Mouse (Mus musculus): ENCODE measurements around the gene Gm13697.
A peak's percentile ranks its signal among the peaks of the same experiment; 100 is the strongest.
"Not testable (repeated sequence)": the region's sequence is repeated elsewhere in the genome, so short reads cannot be mapped to it uniquely, and the experiment has no call there.

The Gm13697 gene

DNA sequence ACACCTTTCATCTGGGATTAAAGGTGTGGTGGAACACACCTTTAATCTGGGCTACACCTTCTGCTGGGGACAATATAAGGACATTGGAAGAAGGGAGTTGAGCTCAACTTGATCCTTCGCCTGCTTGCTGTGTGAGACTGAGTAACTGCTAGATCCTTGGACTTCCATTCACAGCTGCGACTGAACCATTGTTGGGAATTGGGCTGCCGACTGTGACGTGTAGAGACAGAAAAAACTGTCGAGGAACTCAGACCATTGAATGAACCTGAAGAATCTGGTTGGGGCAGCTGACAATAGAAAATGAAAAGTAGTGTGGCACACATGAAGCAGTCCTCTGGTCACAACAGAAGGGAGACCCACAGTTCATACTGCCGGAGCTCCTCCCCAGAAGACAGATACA lies at the start of gene Gm13697:
Gene Gm13697 (plus strand): TSS at position 301 of the 400 bp plus-strand sequence.
- DNase-seq (ENCODE audit: low read depth, low spot score): not testable (repeated sequence)

GRCm38 (mm10) chr2:83940931-83941361 lies 43.6 kb upstream of the Gm13697 start, which contains the start of gene Zswim2:
Gene Zswim2, minus strand, starts transcription at chr2:83941228.
- peak; percentile 83 for DNase-seq (ENCODE audit: low read depth, low spot score)

- DNase-seq (ENCODE audit: low read depth, low spot score): no peak
These were observed 43.2 kb upstream of the Gm13697 start for GRCm38 (mm10) chr2:83941378-83941777.

DNA sequence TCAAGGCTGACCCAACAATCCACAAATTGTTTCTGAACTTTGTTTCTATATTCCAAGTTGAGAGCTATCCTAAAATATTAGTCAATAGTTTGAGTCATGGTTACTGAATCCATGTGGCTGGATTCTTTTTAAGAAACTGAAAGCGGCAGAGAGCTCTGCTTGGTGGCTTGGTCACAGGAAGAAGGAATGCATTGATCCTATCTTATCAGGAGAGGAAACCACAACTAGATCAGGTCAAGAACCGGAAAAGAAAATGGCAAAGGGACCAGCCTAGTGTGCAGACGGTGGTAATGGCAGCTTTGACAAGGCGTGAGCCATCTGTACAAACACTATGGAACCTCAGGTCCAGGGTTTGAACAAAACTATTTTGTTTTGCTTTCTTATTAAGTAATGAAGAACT lies 42.8 kb upstream of the Gm13697 start:
- DNase-seq (ENCODE audit: low read depth, low spot score): no peak

DNA sequence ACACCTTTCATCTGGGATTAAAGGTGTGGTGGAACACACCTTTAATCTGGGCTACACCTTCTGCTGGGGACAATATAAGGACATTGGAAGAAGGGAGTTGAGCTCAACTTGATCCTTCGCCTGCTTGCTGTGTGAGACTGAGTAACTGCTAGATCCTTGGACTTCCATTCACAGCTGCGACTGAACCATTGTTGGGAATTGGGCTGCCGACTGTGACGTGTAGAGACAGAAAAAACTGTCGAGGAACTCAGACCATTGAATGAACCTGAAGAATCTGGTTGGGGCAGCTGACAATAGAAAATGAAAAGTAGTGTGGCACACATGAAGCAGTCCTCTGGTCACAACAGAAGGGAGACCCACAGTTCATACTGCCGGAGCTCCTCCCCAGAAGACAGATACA lies 29.1 kb upstream of the Gm13697 start, which contains the start of gene Gm13698:
Gene Gm13698 (plus strand): TSS at position 301 of the 400 bp plus-strand sequence.
- not testable (repeated sequence) for DNase-seq (ENCODE audit: low read depth, low spot score)

DNA sequence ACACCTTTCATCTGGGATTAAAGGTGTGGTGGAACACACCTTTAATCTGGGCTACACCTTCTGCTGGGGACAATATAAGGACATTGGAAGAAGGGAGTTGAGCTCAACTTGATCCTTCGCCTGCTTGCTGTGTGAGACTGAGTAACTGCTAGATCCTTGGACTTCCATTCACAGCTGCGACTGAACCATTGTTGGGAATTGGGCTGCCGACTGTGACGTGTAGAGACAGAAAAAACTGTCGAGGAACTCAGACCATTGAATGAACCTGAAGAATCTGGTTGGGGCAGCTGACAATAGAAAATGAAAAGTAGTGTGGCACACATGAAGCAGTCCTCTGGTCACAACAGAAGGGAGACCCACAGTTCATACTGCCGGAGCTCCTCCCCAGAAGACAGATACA lies 23.3 kb upstream of the Gm13697 start, which contains the start of gene Gm13693:
Gene Gm13693 (plus strand): TSS at position 301 of the 400 bp plus-strand sequence.
- not testable (repeated sequence) for DNase-seq (ENCODE audit: low read depth, low spot score)

- DNase-seq (ENCODE audit: low read depth, low spot score): not testable (repeated sequence)
These were observed 17.5 kb upstream of the Gm13697 start, which contains the start of gene Gm13695 for GRCm38 (mm10) chr2:83967013-83967412. Gene Gm13695, plus strand, starts transcription at chr2:83967313.

DNA sequence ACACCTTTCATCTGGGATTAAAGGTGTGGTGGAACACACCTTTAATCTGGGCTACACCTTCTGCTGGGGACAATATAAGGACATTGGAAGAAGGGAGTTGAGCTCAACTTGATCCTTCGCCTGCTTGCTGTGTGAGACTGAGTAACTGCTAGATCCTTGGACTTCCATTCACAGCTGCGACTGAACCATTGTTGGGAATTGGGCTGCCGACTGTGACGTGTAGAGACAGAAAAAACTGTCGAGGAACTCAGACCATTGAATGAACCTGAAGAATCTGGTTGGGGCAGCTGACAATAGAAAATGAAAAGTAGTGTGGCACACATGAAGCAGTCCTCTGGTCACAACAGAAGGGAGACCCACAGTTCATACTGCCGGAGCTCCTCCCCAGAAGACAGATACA lies 11.7 kb upstream of the Gm13697 start, which contains the start of gene Gm13696:
Gene Gm13696 (plus strand): TSS at position 301 of the 400 bp plus-strand sequence.
- not testable (repeated sequence) for DNase-seq (ENCODE audit: low read depth, low spot score)

DNA sequence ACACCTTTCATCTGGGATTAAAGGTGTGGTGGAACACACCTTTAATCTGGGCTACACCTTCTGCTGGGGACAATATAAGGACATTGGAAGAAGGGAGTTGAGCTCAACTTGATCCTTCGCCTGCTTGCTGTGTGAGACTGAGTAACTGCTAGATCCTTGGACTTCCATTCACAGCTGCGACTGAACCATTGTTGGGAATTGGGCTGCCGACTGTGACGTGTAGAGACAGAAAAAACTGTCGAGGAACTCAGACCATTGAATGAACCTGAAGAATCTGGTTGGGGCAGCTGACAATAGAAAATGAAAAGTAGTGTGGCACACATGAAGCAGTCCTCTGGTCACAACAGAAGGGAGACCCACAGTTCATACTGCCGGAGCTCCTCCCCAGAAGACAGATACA lies 5.9 kb upstream of the Gm13697 start, which contains the start of gene Gm13694:
Gene Gm13694 (plus strand): TSS at position 301 of the 400 bp plus-strand sequence.
- not testable (repeated sequence) for DNase-seq (ENCODE audit: low read depth, low spot score)

GRCm38 (mm10) chr2:83990253-83990652 lies 5.7 kb downstream of the Gm13697 start, which contains the start of gene Gm13691:
Gene Gm13691, plus strand, starts transcription at chr2:83990553.
- DNase-seq (ENCODE audit: low read depth, low spot score): not testable (repeated sequence)

- not testable (repeated sequence) for DNase-seq (ENCODE audit: low read depth, low spot score)
These were observed 9.2 kb downstream of the Gm13697 start for GRCm38 (mm10) chr2:83993639-83994255.

- not testable (repeated sequence) for DNase-seq (ENCODE audit: low read depth, low spot score)
These were observed 10.0 kb downstream of the Gm13697 start for GRCm38 (mm10) chr2:83994526-83994925.

DNA sequence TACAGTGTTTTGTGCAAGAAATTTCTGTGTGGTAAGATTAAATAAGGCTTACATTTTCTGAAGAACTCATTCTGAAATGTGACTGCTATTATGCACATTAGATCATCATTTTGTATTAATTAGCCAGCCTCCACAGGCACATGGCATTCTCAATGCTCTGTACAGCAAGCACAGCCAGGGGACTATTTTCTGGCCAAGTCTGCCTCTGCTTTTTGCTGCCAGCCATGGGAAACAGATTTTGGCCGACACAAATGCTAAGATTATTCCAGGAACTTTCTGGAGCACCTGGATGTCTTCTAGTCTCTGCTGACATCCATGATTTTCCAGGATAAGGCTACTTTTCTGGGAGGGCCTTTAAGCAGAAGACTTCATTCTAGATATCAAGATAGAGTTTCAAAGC lies 24.4 kb downstream of the Gm13697 start:
- DNase-seq (ENCODE audit: low read depth, low spot score): no peak

DNA sequence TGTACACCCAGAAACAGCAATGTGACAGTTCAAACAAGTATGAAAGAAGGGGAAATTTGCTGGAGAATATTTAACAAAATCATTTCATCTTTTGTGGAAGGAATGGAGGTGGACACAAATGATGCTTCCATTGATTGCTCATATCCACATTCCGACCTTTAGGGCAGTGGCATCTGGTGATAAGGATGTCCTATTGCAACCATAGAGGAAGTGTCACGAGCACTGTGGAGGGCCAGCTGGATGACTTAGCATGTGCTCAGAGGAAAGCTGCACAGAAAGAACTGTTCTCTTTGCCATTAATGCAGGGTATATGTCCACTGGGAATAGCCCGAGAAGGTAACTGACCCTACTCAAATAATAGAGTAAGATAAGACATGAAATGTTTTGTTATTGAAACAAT lies 25.3 kb downstream of the Gm13697 start:
- no peak for DNase-seq (ENCODE audit: low read depth, low spot score)

GRCm38 (mm10) chr2:84014572-84014971 lies 30.0 kb downstream of the Gm13697 start:
- no peak for DNase-seq (ENCODE audit: low read depth, low spot score)

DNA sequence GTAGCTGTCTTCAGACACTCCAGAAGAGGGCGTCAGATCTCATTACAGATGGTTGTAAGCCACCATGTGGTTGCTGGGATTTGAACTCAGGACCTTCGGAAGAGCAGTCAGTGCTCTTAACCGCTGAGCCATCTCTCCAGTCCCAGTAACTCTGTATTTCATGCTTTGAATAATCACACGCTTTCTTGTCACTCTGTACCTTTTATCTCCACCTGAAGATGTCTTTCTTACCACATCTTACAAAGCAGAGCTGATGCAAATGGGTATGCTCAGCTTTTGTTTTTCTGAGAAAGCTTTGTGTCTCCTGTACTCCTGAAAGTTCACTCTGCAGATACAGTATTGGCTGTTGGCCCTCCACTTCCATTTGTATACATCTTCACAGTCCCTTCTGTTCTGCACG lies 31.7 kb downstream of the Gm13697 start:
- not testable (repeated sequence) for DNase-seq (ENCODE audit: low read depth, low spot score)

DNA sequence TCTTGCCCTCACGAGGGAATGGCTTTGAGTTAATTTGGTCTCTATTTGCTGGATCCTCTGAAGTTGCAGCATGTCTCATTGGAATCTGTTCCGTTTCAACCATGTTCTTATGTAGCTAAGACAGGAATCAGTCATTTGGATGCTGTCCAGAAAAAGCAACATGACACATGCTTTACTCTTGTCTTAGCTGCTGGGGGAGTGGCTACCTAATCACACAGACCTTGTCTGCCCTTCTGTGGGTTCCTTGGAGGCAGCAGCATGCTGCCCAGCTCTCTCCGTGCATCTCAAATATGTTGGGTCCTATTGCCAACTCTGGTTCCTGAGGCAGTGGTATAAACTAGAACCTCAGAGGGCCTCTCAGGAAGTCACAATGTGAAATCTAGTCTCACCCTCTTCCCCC lies 33.8 kb downstream of the Gm13697 start:
- no peak for DNase-seq (ENCODE audit: low read depth, low spot score)

GRCm38 (mm10) chr2:84019519-84020305 lies 35.2 kb downstream of the Gm13697 start:
- no peak for DNase-seq (ENCODE audit: low read depth, low spot score)

DNA sequence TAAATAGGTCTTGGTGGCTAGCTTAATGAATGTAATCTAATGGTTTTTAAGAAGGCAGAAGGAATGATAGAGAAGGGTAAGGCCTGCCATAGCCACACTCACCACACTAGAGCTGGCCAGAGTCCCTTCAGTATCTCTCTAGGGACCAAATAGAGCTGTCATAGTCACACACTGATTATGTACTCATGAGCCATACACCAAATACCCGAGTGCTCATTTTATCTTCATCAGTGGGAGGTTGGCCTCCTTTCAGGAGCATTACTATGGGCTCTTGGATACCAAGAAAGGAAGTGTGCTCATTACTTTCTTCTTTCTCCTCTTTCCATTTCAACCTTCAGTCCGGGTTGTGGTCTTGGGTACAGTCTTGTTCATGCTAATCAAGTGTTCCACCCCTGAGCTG lies 37.4 kb downstream of the Gm13697 start:
- DNase-seq (ENCODE audit: low read depth, low spot score): no peak

DNA sequence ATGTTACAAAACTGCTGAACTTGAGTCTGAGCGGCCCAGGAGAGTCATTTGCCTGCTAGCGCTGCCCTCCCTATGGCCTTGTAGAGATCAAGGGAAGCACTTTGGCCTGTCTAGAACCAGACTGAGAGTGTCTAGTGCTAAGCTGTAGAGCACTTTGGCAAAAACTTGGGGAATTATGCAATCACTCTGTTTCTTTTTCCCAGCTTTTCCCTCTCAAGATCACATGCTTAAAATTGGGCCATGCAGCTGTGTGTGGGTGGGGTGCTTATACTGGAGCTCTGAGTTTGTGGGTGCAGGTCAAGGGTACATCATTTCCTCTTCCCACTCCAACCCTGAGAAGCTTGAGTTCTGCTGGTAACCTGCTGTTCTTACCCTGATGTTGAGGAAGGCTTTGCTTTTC lies 38.4 kb downstream of the Gm13697 start:
- no peak for DNase-seq (ENCODE audit: low read depth, low spot score)

- no peak for DNase-seq (ENCODE audit: low read depth, low spot score)
These were observed 38.8 kb downstream of the Gm13697 start for GRCm38 (mm10) chr2:84023319-84023718.

GRCm38 (mm10) chr2:84025217-84025616 lies 40.7 kb downstream of the Gm13697 start:
- DNase-seq (ENCODE audit: low read depth, low spot score): no peak
